Mouse (Mus musculus): Measurements from ENCODE around the gene Dusp22.
A peak's percentile ranks its signal among the peaks of the same experiment; 100 is the strongest.

The Dusp22 gene

GRCm38 (mm10) chr13:30669277-30669676 is 9.5 kb downstream of the Dusp22 start:
- DNase-seq (ENCODE audit: low read depth, low spot score), result no peak

GRCm38 (mm10) chr13:30673878-30674277 is 14.1 kb downstream of the Dusp22 start:
- DNase-seq (ENCODE audit: low read depth, low spot score), result no peak

GRCm38 (mm10) chr13:30678822-30679221 is 19.0 kb downstream of the Dusp22 start:
- no peak for DNase-seq (ENCODE audit: low read depth, low spot score)

- no peak for DNase-seq (ENCODE audit: low read depth, low spot score)
These were observed 22.1 kb downstream of the Dusp22 start for GRCm38 (mm10) chr13:30681866-30682265.

- DNase-seq (ENCODE audit: low read depth, low spot score), result peak; percentile 43
These were observed 22.5 kb downstream of the Dusp22 start for GRCm38 (mm10) chr13:30682328-30682727.

GRCm38 (mm10) chr13:30684614-30685122 is 24.9 kb downstream of the Dusp22 start:
- no peak for DNase-seq (ENCODE audit: low read depth, low spot score)

- no peak for DNase-seq (ENCODE audit: low read depth, low spot score)
These were observed 26.2 kb downstream of the Dusp22 start for GRCm38 (mm10) chr13:30685957-30686356.

- DNase-seq (ENCODE audit: low read depth, low spot score), result peak; percentile 43
These were observed 28.3 kb downstream of the Dusp22 start for GRCm38 (mm10) chr13:30688035-30688616.

- DNase-seq (ENCODE audit: low read depth, low spot score), result no peak
These were observed 29.7 kb downstream of the Dusp22 start for GRCm38 (mm10) chr13:30689475-30689874.

GRCm38 (mm10) chr13:30691441-30692292 is 31.9 kb downstream of the Dusp22 start:
- DNase-seq (ENCODE audit: low read depth, low spot score), result peak; percentile 26

- DNase-seq (ENCODE audit: low read depth, low spot score), result no peak
These were observed 33.0 kb downstream of the Dusp22 start for GRCm38 (mm10) chr13:30692644-30693385.

- DNase-seq (ENCODE audit: low read depth, low spot score), result peak; percentile 18
These were observed 35.4 kb downstream of the Dusp22 start for GRCm38 (mm10) chr13:30695232-30695631.

- DNase-seq (ENCODE audit: low read depth, low spot score), result no peak
These were observed 36.1 kb downstream of the Dusp22 start for GRCm38 (mm10) chr13:30695890-30696289.

- no peak for DNase-seq (ENCODE audit: low read depth, low spot score)
These were observed 38.1 kb downstream of the Dusp22 start for GRCm38 (mm10) chr13:30697880-30698279.

GRCm38 (mm10) chr13:30702695-30703094 is 42.9 kb downstream of the Dusp22 start:
- no peak for DNase-seq (ENCODE audit: low read depth, low spot score)

GRCm38 (mm10) chr13:30704246-30705095 is 44.7 kb downstream of the Dusp22 start:
- peak; percentile 38 for DNase-seq (ENCODE audit: low read depth, low spot score)

- DNase-seq (ENCODE audit: low read depth, low spot score), result no peak
These were observed 51.3 kb downstream of the Dusp22 start for GRCm38 (mm10) chr13:30711066-30711465.

- no peak for DNase-seq (ENCODE audit: low read depth, low spot score)
These were observed 51.9 kb downstream of the Dusp22 start for GRCm38 (mm10) chr13:30711711-30712110.

- no peak for DNase-seq (ENCODE audit: low read depth, low spot score)
These were observed 52.5 kb downstream of the Dusp22 start for GRCm38 (mm10) chr13:30712280-30712679.

- no peak for DNase-seq (ENCODE audit: low read depth, low spot score)
These were observed 53.8 kb downstream of the Dusp22 start for GRCm38 (mm10) chr13:30713621-30714020.

- DNase-seq (ENCODE audit: low read depth, low spot score), result no peak
These were observed 54.8 kb downstream of the Dusp22 start for GRCm38 (mm10) chr13:30714552-30714951.

Measured in brain, adult 2 months (tissue).